Mouse (Mus musculus): ENCODE results near the gene Slc2a8. TPM values are rescaled to one million over a fixed set of nuclear protein-coding genes. Genes with fewer than 3 reads are reported as not detected.
"Not testable (repeated sequence)": the region's sequence is repeated elsewhere in the genome, so short reads cannot be mapped to it uniquely, and the experiment has no call there.

The Slc2a8 gene
- 47.5 TPM in 2 replicates for polyA plus RNA-seq (2012; rRNA removed)

DNA sequence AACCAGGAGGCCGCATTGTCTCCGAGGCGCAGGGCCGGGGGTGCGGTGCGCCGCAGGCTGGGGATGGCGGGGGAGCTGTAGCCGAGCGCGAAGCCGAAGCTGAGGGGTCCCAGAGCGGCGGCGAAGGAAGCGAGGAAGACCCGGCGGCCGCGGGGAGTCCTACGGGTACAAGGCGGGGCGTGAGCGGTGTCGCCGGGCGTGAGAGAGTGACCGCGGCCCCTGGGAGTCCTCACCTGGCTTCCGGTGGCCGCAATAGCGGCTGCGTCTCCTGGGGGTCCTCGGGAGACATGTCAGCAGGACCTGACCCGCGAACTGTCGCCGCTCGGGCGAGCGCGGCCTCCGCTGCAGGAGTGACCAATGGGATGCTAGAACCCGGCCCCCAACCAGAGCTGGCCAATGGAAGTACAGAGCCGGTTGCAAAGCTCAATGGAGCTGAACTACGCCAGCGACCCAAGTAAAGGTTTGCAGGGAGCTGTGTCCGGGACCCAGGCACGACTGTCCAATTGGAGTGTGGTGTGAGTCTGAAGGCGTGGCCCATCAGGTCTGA is at the start of gene Slc2a8:
TSS of gene Slc2a8 (minus strand) at position 359 of the 547 bp plus-strand sequence.
- H3K27ac ChIP-seq (ENCODE audit: insufficient read depth, low read length) = no peak within 1 kb of the TSS
- H3K4me1 ChIP-seq (ENCODE audit: control insufficient read depth, insufficient read depth, low read length) = peaks cover 7% of the 10 kb centered on the region; the same call in 1 of the 2 replicates
- H3K4me3 ChIP-seq (ENCODE audit: insufficient read depth, low read length) = peak within 1 kb of the TSS; percentile 44
- TF ChIP-seq POLR2A (IDR thresholded peaks at IDR 0.05; ENCODE audit: extremely low read depth, insufficient read depth, low read length) (peak; percentile 79), CTCF (IDR thresholded peaks at IDR 0.05; ENCODE audit: extremely low read depth, insufficient read depth, low read length) (no peak)

DNA sequence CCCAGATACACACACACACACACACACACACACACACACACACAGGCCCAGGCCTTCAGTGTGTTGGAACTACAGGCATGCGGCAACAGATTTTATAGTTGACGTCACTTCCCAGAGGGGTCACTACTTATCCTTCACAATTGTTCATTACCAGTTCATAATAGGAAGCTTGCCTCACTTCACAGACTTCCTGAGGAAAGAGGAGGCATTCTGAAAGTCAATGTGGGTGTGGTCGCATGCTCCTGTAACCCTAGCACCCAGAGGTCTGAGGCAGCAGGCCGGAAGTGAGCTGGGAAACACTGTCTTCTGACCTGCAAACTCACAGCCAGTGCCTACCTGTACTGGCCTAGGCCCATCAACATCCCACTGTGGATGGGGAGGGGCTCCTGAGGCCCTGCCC is 43.2 kb upstream of the Slc2a8 start:
- no peak for TF ChIP-seq CTCF (IDR thresholded peaks at IDR 0.05; ENCODE audit: extremely low read depth, insufficient read depth, low read length)
- no peak for TF ChIP-seq POLR2A (IDR thresholded peaks at IDR 0.05; ENCODE audit: extremely low read depth, insufficient read depth, low read length)
- no peak overlapping the region for H3K27ac ChIP-seq (ENCODE audit: insufficient read depth, low read length)
- H3K4me1 ChIP-seq (ENCODE audit: control insufficient read depth, insufficient read depth, low read length) = no peaks in the 10 kb centered on the region
- no peak overlapping the region for H3K4me3 ChIP-seq (ENCODE audit: insufficient read depth, low read length)

DNA sequence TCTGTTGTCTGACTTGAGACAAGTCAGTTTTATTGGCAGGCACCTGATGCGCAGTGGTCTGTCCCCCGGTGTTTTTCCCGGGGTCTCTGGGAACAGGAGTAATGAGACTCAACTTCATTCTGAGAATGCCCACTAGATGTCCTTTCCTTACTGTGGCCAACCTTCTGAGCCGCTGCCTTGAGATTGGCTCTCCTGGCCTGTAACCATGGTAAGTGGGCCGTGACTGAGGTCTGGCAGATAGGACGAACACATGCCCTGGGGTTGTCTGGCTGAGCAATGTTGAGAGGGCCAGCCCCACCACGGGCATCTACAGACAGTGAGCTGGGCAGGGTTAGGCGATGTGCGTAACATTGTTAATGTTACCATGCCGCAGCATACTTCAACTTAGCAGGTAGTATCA is 42.7 kb upstream of the Slc2a8 start:
- Histone ChIP-seq H3K4me3 (ENCODE audit: insufficient read depth, low read length) (no peak overlapping the region), H3K4me1 (ENCODE audit: control insufficient read depth, insufficient read depth, low read length) (no peaks in the 10 kb centered on the region), H3K27ac (ENCODE audit: insufficient read depth, low read length) (no peak overlapping the region)
- TF ChIP-seq CTCF (IDR thresholded peaks at IDR 0.05; ENCODE audit: extremely low read depth, insufficient read depth, low read length) = 0 out of 2 replicates have a peak, but pooled peaks have one; percentile 12
- TF ChIP-seq POLR2A (IDR thresholded peaks at IDR 0.05; ENCODE audit: extremely low read depth, insufficient read depth, low read length) = no peak

- TF ChIP-seq CTCF (IDR thresholded peaks at IDR 0.05; ENCODE audit: extremely low read depth, insufficient read depth, low read length) = no peak
- TF ChIP-seq POLR2A (IDR thresholded peaks at IDR 0.05; ENCODE audit: extremely low read depth, insufficient read depth, low read length) = no peak
- Histone ChIP-seq H3K4me3 (ENCODE audit: insufficient read depth, low read length) (no peak overlapping the region), H3K27ac (ENCODE audit: insufficient read depth, low read length) (no peak overlapping the region), H3K4me1 (ENCODE audit: control insufficient read depth, insufficient read depth, low read length) (no peaks in the 10 kb centered on the region)
Measured at GRCm38 (mm10) chr2:33022846-33023245, 41.0 kb upstream of the Slc2a8 start.

DNA sequence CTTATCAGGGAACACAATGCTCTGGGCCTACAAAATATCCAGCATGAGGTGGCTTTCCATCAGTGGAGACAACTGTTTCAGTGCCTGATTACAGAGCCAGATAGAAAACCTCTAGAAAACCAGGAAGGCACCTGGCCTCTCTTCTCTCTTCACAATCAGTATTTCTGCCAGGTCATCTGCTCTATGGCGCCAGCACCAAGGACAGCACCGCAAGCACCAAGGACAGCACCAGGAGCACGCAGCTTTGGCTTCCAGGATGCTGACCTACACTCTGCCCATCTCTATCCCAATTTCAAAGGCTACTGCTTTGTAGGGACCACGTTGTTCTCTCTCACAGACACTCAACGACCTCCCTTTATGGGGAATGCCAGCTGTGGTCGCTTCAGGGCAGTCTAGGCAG is 36.1 kb upstream of the Slc2a8 start:
- Histone ChIP-seq H3K27ac (ENCODE audit: insufficient read depth, low read length) (no peak overlapping the region), H3K4me1 (ENCODE audit: control insufficient read depth, insufficient read depth, low read length) (no peaks in the 10 kb centered on the region), H3K4me3 (ENCODE audit: insufficient read depth, low read length) (no peak overlapping the region)
- no peak for TF ChIP-seq CTCF (IDR thresholded peaks at IDR 0.05; ENCODE audit: extremely low read depth, insufficient read depth, low read length)
- no peak for TF ChIP-seq POLR2A (IDR thresholded peaks at IDR 0.05; ENCODE audit: extremely low read depth, insufficient read depth, low read length)

DNA sequence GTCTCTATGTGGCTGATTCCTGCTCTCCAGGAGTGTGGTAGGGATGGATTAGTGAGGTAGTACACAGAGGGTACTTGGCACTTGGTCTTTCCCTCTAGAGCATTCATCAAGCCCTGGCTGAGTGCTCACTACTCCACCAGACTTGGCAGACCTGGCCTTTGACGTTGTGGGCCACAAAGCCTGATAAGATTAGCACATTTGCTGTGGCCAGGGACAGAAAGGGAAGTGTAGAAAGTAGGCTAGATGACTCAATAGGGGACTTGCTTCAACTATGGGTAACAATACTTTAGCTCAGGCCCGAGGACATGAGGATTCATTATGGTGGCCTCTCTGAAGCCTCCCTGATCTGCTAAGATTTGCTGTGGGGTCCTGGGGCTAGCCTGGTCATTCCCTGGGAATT is 35.3 kb upstream of the Slc2a8 start:
- Histone ChIP-seq H3K4me3 (ENCODE audit: insufficient read depth, low read length) (no peak overlapping the region), H3K27ac (ENCODE audit: insufficient read depth, low read length) (no peak overlapping the region), H3K4me1 (ENCODE audit: control insufficient read depth, insufficient read depth, low read length) (no peaks in the 10 kb centered on the region)
- TF ChIP-seq POLR2A (IDR thresholded peaks at IDR 0.05; ENCODE audit: extremely low read depth, insufficient read depth, low read length) (no peak), CTCF (IDR thresholded peaks at IDR 0.05; ENCODE audit: extremely low read depth, insufficient read depth, low read length) (no peak)

- Histone ChIP-seq H3K4me3 (ENCODE audit: insufficient read depth, low read length) (no peak overlapping the region), H3K27ac (ENCODE audit: insufficient read depth, low read length) (no peak overlapping the region), H3K4me1 (ENCODE audit: control insufficient read depth, insufficient read depth, low read length) (no peaks in the 10 kb centered on the region)
- no peak for TF ChIP-seq CTCF (IDR thresholded peaks at IDR 0.05; ENCODE audit: extremely low read depth, insufficient read depth, low read length)
- TF ChIP-seq POLR2A (IDR thresholded peaks at IDR 0.05; ENCODE audit: extremely low read depth, insufficient read depth, low read length) = no peak
Measured at GRCm38 (mm10) chr2:33014877-33015276, 33.0 kb upstream of the Slc2a8 start.

DNA sequence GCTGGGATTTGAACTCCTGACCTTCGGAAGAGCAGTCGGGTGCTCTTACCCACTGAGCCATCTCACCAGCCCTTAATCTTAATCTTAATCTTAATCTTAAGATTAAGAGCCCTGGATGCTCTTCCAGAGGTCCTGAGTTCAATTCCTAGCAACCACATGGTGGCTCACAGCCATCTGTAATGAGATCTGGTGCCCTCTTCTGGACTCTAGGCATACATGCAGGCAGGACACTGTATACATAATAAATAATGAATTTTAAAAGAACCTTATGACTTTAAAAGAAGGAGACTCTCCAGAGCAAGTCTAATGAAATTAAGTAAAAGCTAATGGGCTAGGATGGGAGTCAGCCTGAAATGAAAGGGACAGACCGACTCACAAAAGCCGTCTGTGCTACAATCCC is 27.2 kb upstream of the Slc2a8 start:
- H3K27ac ChIP-seq (ENCODE audit: insufficient read depth, low read length); H3K4me3 ChIP-seq (ENCODE audit: insufficient read depth, low read length); H3K4me1 ChIP-seq (ENCODE audit: control insufficient read depth, insufficient read depth, low read length): not testable (repeated sequence)

DNA sequence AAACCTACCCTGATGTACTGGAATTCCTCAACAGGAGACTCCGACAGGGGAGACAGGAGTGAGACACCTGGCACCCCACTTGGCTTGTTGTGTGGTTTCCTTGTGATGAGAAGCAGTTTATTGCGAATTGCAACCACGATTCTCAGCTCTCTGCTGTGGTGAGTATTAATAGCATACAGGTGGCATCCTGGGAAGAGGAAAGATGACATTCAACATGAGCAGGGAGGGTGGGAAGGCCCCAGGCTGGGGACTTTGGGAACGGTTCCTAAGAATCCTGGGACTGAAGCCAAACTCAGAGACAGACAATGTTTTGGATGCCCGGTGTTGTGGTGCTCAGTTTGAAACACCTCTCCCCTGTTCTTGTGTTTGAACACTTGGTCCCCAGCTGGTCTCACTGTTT is 23.2 kb upstream of the Slc2a8 start:
- Histone ChIP-seq H3K4me1 (ENCODE audit: control insufficient read depth, insufficient read depth, low read length) (peaks cover 6% of the 10 kb centered on the region; the same call in 1 of the 2 replicates), H3K27ac (ENCODE audit: insufficient read depth, low read length) (no peak overlapping the region), H3K4me3 (ENCODE audit: insufficient read depth, low read length) (no peak overlapping the region)
- TF ChIP-seq CTCF (IDR thresholded peaks at IDR 0.05; ENCODE audit: extremely low read depth, insufficient read depth, low read length) (no peak), POLR2A (IDR thresholded peaks at IDR 0.05; ENCODE audit: extremely low read depth, insufficient read depth, low read length) (no peak)

- Histone ChIP-seq H3K27ac (ENCODE audit: insufficient read depth, low read length) (peak overlapping the region; percentile 67), H3K4me1 (ENCODE audit: control insufficient read depth, insufficient read depth, low read length) (peaks cover 6% of the 10 kb centered on the region), H3K4me3 (ENCODE audit: insufficient read depth, low read length) (no peak overlapping the region)
- TF ChIP-seq POLR2A (IDR thresholded peaks at IDR 0.05; ENCODE audit: extremely low read depth, insufficient read depth, low read length) = no peak
- TF ChIP-seq CTCF (IDR thresholded peaks at IDR 0.05; ENCODE audit: extremely low read depth, insufficient read depth, low read length) = no peak
Measured at GRCm38 (mm10) chr2:33002144-33002543, 20.3 kb upstream of the Slc2a8 start.

Measured in cortical plate, adult 2 months (tissue).